Mouse (Mus musculus): ENCODE data around the gene Ppp1r27.
"Not testable (repeated sequence)": the region's sequence is repeated elsewhere in the genome, so short reads cannot be mapped to it uniquely, and the experiment has no call there.

The Ppp1r27 gene

DNA sequence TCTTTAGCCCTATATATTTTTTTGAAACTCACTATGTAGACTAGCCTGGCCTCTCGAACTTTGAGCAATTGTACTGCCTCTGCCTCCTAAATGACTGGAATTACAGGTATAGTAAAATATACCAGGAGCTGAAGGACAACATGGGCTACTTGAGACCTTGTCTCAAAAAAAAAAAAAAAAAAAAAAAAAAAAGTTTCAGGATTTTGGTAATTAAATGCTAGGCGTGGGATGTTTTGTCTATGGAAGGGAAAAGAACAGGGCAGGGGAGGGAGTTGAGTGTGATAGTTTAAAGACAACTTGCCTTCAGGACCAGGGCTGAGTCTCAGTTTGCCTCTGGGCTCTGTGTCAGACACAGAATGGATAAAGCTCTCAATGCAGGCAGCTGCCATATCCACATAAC lies 24.1 kb upstream of the Ppp1r27 start:
- DNase-seq: no peak

DNA sequence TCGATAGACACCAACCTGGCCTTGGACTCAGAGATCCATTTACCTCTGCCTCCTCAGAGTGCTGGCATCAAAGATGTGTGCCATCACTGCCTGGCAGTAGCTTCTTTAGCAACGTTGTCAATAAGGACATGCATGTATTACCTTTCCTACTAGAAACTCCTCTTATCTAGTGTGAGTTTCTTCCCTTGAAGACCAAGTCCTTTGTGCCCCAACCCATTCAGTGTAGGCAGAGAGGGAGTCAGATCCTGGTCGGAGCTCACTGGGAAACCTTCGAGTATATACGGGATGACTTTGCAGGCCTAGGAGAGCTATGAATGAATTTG lies 23.3 kb upstream of the Ppp1r27 start:
- no peak for DNase-seq

DNA sequence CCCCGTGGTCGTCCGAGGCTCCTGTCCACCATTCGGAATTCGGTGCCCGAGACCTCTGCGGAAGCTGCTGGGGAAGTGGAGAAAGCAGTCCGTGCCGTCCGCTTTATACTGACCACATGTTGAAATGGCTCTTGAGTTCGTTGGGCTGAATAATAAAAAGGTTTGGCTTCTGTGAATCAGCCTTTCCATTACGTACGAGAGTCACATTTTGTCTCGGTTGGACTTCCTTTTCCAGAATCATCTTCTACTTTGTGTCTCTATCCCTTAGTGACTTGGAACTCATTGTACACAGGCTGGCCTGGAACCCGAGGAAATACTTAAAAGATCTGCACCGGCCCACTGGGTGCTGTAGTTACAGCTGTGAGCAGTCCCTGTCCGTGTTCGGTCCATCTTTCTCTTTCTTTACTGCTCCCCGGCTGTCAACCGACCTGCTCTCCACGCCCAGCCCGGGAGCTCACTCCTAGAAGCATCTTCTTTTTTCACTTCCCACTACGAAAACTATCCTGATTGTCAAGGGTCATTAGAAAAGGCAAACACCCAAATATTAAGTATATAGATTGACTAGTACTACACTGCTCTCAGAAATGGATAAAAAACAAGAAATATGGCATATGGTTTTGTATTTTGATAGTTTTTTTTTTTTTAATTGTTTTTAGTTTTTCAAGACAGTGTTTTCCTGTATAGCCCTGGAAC lies 22.8 kb upstream of the Ppp1r27 start:
- no peak for DNase-seq

DNA sequence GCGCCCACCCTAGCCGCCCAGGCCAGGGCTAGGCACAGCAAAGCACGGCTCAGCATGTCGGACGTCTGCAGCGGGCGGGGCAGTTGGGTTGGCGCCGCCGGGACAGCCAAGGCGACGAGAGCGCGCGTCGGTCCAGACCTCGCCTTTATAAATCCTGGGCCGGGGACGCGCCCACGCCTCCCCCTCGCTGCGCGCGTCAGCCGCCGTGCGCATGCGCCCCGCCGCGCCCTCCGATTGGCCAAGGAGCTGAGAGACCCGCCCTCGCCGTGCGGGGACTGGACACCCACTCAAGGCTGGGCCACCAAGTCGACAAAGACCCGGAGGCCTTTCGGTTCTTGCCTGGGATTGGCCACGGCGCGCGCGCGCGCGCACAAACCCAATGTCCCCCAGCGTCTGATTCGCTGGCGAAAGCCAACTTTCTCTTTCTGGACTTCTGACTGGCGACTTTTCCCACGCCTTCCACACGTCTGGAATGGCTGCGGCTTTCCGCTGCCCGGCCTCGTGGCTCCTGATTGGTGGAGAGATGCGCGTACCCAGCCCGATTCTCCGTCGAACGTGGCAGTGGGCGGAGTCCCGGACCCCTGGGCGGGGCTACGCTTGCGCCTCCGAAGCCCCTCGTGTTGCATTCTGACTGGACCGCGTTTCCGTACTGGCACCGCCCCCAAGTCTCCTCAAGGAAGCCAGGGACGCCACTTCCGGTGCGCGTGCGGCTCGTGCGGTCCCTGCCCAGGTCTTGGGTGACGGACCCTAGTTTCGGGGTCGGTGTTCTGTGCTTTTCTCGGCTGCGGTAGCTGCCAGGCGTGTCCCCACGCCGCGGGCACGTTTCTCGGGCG lies 22.0 kb upstream of the Ppp1r27 start, which contains the start of gene P4hb:
Gene P4hb (minus strand): TSS at position 502 of the 833 bp plus-strand sequence.
- peak; percentile 100 for DNase-seq

DNA sequence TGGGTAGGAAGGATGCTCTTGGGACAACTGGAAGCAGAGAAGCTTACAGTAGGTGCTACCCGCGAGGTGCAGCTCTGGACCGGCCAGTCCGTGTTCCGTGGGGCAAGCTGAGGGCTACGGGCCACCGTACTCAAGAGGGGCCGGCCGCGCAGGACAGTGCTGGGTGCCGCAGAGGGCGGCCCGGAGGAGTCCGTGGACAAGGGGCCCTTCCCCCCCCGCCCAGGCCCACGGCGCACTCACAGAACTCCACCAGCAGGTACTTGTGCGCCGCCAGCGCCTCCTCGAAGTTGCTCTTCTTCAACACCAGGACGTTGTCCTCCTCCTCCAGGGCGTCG lies 21.5 kb upstream of the Ppp1r27 start:
- DNase-seq: no peak

DNA sequence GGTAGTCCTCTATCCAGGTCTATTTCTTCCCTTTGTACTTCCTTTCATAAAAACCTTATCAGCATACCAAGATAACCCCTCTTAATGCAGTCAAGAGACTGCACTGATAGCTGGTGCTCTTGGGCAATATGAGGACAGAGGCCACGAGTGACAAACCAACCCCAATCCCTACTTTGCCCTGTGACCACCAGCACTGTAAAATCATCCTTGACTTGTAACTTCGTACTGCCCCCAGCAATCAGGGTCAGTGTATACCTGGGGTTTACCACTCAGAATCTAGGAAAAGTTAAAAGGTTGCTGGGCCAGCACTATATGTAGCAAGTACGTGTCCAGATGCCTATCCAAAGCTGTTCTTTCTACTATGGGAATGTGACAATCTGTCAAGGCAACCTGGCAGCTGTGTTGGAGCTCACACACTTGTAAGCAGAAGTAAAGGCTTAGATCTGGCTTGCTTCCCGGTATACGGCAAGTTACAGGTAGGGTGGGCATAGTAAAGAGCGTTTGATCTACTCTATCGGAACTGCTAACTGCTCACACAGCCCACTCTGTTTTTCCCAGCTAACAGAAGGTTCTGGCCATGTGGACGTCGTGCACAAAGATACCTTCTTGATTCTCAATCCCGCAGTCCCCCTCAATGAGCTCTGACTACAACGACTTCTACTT lies 21.0 kb upstream of the Ppp1r27 start:
- DNase-seq: no peak

DNA sequence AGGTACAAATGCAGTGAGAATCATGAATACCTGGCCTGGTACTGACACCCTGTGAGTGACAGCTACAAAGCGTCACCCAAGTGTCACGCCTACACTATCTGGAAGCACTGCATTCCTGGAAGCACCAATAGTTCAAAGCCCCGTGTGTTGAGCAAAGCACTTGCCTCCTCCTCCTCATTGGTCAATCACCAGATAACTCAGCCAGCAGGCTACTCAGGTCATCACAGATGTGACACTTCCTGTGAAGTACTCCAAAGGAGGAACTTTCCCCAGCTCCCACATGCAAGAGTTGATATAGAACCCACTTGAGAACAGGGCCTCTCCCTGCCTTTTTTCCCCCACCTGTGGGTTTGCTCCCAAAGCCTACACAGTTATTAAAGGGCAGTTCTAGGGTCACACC lies 20.2 kb upstream of the Ppp1r27 start:
- DNase-seq: no peak

DNA sequence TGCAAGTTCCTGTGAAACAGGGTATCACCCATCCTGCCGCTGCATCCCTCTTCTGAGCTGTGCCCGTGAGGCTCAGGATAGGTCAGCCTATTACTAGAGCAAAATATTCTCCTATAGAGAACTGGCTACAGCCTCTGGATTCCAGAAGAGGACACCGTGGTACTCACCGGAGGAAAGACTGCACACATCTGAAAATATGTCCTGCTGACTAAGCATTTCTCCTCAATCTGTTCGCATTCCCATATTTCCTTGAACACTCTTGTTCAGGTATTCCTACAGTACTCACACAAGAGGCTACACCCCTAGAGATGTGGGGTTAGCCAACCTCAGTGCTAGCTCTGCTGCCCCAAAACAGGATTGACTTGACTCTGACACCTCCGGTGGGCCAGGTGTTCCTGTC lies 17.4 kb upstream of the Ppp1r27 start:
- DNase-seq: no peak

DNA sequence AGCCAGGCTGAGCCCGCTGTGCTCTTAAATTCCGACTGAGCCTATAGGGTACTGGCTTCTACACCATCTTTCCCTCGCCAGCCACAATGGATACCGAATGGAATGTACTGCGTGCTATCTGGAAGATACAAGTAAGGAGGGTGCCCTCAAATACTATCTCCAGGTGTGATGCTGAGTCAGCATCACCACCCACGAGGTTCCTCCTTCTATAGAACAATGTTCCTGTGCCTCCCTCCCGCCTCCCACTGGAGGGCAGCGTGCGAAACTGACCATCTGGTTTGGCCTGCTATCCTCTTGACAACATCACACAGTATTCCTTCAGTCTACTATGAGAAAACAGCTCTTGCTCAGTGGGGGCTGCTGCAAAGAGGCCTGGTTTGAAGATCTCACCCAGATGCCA lies 14.2 kb upstream of the Ppp1r27 start:
- no peak for DNase-seq

DNA sequence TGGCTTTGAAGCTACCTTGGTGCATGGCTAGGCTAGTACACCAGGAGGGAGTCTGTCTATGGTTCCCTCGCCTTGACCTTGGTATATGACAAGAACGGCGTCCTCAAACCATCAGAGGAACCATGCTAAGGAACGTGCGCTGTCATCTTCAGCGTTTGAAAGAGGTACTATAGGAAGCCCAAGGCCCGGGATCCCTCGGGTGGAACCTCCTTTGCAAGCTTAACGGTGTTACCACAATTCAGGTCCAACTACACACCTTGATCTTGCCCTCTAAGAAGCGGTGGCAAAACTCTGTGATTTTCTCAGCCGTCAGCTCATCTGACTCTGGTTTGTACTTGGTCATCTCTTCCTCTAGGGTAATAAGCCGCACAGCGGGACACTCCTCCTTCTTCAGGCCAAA lies 12.0 kb upstream of the Ppp1r27 start:
- DNase-seq: no peak

DNA sequence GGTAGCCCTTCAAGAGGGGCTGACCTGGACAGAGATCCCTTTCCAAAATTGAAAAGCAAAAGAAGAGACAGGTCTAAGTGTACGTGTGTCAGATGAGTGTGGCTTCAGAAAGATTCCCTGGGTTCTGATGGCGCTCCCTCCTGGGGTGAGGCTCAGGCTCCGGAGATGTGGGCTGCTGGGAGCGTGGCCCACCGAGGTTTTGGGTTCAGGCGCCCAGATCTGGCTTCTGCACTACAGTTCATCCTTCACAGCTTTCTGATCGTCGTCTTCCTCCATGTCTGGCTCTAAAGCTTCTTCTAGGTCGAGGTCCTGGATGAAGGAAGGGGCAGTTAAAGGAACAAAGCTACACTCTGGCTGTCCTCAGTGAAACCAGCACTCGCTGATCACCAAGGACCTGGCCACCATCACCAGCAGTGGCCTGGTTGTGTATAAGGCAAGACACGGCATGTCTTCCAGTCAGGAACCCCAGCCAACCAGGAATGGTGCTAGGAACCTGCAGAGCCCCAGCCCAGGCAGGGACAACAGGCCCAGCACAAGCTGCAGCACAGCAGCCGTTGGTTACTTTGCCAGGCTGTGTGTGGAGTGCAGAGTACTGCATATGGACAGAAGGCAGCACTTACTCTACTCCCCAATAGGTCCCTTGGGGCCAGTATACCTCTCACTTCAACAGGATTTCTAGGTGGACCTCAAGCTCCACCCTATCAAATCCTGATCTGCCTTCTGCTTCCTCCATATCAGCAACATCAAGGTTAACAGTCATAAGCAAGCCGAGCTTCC lies 10.2 kb upstream of the Ppp1r27 start:
- DNase-seq: no peak

DNA sequence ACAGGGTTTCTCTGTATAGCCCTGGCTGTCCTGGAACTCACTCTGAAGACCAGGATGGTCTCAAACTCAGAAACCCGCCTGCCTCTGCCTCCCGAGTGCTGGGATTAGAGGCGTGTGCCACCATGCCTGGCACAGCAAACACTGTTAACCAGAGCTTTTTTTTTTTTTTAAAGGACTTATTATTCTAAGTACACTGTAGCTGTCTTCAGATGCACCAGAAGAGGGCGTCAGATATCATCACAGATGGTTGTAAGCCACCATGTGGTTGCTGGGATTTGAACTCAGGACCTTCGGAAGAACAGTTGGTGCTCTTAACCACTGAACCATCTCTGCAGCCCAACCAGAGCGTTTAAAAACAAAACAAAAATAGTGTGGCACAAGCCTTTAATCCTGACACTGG lies 7.9 kb upstream of the Ppp1r27 start:
- DNase-seq: not testable (repeated sequence)

DNA sequence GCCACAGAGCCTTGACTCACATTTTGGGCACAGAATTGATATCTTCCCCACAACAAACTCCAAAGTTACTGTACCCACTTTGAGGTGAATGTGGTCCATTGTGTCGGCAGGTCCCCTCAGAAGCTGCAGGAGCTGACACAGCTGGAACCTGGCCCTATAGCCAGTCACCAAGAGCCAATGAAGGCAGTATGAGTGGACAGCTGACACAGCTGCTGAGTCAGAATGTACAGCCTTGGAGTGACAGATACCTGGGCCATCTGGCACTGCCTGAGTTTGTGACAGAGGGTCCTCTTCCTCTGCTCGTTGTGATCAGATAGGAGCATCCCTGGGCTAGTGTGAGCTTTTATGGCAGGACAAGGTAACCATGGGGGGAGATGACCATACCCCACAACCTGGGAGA lies 4.3 kb upstream of the Ppp1r27 start:
- no peak for DNase-seq

DNA sequence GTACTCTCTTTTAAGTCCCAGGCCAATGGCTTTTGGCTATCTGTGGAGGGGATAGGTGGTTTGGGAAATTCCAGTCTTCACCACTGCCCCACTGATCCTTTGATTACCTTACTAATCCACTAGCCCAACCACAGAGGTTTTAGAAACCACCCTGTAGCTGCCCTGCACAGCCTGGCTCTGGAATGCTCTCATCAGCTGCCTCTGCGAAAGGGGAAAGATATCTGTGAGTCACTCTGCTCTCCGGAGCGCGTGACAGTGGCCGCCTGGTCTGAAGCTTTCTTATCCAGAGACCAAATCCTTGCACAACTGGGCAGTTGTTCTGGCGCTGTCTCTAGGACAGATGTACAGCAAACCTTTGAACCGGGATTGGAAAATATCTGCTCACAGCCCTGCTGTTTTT lies 3.9 kb upstream of the Ppp1r27 start:
- DNase-seq: no peak

DNA sequence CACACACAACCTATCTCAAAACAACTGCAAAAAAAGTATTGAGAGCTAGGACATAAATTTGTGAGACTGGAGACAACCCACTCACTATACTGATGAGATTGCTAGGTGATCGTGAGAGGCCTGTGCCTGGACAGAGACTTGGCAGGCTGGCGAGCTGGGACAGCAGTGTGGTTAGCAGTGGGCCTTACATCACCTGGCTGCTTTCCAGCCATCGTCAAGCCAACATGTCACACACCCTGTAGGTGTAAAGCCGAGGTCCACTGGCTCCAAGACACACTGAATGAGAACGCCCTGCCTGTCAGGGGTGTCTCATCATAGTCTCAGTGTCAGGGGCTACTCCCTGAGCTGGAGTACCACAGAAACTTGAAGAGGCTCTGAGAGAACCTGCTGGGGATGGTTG lies 1.8 kb upstream of the Ppp1r27 start:
- no peak for DNase-seq

DNA sequence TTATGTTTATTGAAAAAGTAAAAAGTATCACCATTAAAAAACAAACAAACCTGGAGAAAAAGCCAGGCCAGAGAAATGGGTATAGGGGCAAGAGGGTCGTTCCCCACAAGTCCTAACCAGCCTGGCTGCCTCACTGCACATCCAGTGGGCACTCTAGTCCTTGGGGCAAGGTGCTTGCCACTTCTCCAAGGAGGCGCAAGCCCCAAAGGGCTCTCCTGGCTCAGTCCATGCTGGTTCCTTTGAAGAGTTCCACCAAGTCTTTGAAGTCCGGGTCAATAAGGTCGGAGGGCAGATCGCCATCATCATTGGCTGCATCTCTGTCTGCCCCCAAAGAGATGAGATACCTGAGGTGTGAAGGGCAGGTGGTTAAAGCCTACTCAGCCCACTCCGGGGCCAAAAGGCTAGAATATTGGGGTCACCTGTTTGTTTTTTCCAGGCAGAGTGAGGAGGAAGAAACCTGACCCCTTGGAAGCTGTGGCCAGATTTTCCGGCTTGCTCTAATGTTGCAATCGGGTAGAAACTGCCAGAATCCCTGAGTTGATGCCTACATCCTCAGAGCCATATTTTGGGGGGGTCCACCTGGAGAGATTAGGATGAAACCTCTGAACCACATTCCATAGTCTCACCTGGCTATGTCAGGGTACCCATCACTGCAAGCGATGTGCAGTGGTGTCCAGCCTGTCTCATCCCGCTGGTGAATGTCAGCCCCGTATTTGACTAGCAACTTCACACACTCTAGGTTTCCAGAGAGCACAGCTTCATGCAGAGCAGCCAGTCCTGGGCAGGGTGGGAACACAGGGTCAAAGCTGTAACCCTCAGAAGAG lies 734 bp downstream of the Ppp1r27 start:
- DNase-seq: no peak

DNA sequence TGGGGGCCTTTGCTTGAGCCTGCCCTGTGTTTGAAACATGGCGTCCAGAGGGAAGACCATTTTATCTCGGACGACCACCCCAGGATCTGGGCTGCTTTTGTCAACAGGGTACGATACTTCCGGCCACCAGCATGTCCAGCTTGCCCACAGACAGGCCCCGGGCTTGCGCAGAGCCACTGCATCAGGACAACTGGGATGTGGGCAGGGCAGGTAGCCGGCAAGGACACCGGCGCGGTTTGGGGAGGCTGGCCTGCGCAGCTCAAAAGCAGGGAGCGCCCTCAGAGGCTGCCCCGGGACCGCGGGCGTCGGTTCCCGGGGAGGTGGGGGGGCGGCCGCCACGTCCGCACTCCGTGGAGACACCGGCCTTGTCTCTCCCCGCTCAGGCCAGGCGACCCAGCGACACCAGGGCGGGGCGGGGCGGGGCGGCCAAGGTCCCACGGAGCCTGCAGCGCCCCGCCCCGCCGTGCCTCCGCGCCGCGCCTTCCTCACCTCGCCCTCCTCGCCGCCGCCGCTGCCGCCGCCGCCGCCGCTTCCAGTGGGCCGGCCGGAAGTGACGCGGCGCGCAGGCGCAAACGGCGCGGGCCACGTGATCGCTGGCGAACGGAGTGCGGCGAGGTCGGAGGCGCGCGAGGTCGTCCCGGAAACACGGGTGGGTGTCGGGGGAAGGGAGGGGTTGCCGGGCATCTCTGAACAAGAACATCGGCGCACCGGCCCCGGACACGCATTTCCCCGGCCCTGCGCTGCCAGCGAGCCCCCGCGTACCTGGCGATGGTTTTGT lies 1.6 kb downstream of the Ppp1r27 start, which contains the start of gene Mcrip1:
Gene Mcrip1 (minus strand): TSS at position 560 of the 778 bp plus-strand sequence.
- DNase-seq: peak; percentile 96 to 97

DNA sequence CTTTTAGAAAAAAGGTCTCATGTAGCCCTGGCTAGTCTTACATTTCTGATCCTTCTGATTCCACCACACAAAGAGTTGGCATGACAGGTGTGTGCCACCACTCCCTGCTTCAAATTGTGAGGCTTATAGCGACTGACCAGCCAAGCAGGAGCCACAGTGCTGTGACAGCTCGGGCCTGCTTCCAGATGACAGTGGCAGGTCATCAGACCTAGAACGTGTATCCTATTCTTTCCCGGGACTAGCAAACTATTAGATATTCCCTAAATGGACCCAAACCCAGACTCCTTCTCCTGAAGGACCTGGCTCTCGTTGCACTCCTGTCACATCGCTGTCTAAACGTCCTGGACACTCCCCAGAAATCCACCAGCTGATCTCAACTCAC lies 2.2 kb downstream of the Ppp1r27 start:
- DNase-seq: no peak

DNA sequence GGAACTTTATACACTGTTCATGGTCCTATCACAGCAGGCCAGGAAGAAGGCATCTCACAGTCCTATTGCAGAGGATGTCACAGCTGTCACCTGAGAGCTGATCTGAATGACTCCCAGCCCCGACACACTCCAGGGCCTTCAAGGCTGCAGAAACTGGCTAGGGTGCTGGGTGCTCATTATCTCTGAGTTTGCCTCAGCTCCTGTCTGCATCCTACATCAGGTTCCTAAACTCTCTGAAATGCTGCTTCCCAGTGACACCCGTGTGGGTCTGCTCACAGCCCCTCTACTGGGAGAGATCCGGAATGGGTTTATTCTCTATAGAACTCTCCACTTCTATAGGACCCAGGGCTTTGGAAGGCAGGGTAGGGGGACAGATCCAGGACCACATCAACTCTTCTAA lies 2.7 kb downstream of the Ppp1r27 start:
- no peak for DNase-seq

DNA sequence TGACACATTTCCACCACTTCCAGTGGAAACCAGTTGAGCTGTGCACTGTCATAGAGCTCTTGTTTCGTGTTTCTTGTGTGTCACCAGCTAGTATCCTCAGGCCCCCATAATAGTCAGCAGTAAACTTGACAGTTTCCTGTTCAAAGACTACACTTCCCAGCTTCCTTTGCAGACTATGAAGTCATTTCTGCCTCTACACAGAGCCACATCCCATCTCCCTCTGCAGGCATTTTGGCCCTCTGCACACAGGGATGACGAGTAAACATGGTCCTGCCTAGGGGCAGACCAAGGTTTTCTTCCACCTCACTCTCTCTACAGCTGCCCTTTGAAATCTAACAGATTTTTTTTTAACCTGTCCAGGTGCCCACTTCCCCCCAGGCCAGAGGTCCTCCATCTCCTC lies 3.5 kb downstream of the Ppp1r27 start:
- peak in 1 of 2 experiments; percentile 41 for DNase-seq

DNA sequence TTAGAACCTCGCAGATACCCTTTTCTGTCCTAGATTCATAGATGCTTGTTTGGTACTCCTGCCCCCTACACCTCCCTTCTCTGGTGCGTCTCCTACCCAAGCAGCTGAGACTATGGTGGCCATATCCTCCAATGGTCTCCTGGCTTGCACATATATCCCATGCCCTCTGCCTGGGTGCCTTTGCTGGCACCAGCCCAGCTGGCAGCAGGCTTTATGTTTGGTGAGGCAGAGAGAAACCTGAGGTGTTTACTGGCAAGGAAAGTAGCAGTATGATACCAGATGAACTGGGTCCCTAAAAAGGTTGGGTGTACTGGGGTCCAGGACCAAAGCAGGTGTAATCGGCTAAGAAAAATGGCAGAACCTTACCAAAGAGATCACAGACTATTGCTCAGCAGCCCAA lies 5.0 kb downstream of the Ppp1r27 start:
- DNase-seq: no peak

DNA sequence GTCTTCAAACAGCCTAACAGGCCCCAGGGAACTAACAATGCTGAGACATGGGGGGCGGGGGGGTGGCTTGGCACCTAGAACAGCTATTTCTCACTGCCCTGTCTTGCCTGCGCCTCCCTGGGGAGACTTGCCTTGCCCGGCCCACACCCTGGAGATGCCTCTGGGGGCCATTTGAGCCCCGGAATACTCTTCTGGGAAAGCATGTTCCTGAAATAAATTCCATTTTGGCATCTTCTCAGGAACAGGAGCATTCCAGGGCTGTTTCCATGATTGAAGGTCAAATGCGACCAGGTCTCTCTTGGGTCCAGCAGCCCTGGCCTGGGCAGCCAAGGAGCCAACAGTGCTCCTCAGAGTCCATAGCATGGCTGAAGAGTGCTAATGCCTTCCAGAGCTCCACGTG lies 8.6 kb downstream of the Ppp1r27 start:
- DNase-seq: no peak
